Mouse (Mus musculus) skeletal muscle tissue, adult 2 months (tissue): ENCODE data around the gene 2010300C02Rik.
A peak's percentile ranks its signal among the peaks of the same experiment; 100 is the strongest.
"Not testable (repeated sequence)": the region's sequence is repeated elsewhere in the genome, so short reads cannot be mapped to it uniquely, and the experiment has no call there.

Experiments used
- DNase-seq: peaks from one replicate; pipeline ENCODE4 v3.0.0-alpha.2; 2012; ENCODE audit warnings: low read depth, low spot score

The 2010300C02Rik gene

DNA sequence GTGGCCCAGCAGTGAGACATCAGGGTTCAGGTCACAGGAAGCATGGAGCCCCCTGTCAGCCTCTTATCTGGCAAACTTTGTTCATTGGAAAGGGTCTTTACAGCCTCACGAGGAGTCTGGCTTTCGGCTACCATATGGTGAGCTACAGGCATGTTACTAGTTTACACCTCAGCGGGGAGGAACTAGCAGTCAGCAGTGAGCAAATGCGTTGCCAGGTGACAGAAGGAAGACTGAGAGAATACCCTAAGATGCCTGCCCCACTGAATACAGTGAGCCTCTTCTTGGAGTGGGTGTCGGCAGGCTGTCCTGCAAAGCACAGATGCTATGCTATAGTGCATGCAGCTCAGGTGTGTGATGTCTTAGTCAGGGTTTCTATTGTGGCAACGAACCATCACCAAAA lies 91.1 kb downstream of the 2010300C02Rik start:
- DNase-seq = no peak

DNA sequence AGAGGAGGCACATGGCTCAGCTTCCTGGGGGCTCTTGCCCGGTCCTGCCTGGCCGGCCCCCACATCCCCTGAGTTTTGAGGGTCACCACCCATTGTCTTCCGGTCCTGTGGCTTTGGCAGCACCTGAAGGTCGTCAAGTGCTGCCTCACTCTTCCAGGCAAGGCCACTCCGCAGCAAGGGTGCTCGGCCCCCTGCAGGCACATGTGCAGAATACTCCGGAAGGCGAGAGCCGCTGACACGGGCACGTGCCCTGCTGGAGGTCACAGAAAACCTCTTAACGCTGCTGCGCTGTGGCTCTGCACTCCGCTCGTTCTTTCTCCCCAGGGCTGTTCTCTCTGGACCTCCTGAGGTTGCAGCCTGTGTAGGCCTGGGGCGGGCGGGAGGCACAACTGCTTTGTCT lies 95.7 kb downstream of the 2010300C02Rik start:
- no peak for DNase-seq

DNA sequence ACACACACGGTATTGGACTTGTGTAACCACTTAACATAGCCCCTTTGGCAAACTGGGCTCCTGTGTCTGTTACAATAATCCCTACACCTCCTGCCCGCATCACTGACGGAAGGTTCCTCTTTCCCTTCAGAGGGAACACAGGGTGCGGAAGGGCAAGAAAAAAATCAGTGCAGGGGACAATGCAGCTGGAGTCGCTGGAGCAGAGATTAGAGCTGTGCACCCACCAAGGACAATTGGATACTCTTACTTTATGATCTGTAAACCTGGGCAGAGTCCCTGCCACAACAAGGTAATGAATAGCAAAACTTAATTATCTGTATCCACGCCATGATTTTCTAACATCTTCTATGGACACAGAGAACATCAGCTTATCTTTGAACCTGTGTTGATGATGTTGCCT lies 97.8 kb downstream of the 2010300C02Rik start:
- no peak for DNase-seq

DNA sequence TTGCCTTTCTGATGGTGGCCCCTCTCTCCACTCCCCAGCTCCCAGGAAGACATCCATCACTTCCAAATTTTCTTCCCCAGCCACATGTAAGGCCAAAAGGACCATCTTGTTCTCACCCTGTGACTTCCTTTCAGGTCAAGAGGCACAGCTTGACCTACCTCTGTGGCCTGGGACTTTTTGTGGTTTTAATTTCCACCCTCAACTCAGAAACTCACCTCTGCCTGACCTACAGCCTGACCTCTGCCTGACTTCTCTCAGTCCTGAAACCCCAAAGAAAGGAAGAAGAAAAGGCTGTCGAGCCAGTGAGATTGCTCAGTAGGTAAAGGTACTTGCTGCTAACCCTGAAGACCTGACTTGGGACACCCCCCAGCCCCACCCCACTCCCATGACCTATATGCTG lies 100.3 kb downstream of the 2010300C02Rik start:
- DNase-seq = no peak

DNA sequence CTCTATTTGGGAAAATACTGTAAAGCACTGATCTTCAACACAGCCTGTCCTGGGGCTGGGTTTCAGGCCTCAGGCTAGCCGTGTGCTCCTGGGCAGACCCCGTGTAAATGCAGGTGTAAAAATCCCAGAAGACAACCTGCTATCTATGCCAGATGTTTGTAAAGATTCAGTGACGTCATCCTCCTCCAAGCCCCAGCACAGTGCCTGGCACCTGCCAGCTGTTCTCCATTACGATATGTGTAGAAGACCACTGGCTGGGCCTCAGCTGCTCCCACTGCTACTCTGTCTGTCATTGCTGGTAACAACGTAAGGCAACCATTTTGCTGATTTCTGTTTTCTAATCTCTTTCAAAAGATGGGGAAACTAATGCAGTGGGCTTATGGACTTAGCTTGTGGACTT lies 102.8 kb downstream of the 2010300C02Rik start:
- no peak for DNase-seq

DNA sequence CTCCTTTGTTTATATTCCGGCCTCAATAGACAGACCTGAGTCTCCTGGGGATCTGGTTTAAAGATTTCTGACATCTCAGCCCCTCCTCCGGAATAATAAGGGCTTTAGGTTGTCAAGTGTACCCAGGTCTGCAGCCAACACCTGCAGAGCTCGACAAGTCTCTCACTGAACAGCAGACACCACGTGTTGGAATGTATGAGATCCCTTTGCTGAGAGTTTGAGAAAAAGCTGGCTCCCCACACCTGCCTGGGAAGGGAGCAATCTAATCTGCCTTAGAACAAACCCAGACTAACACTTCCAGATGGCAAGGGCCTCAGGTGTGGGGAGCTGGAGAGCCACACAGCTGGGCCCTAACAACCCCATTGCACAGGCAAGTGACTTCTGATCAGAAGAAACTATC lies 103.3 kb downstream of the 2010300C02Rik start:
- no peak for DNase-seq

DNA sequence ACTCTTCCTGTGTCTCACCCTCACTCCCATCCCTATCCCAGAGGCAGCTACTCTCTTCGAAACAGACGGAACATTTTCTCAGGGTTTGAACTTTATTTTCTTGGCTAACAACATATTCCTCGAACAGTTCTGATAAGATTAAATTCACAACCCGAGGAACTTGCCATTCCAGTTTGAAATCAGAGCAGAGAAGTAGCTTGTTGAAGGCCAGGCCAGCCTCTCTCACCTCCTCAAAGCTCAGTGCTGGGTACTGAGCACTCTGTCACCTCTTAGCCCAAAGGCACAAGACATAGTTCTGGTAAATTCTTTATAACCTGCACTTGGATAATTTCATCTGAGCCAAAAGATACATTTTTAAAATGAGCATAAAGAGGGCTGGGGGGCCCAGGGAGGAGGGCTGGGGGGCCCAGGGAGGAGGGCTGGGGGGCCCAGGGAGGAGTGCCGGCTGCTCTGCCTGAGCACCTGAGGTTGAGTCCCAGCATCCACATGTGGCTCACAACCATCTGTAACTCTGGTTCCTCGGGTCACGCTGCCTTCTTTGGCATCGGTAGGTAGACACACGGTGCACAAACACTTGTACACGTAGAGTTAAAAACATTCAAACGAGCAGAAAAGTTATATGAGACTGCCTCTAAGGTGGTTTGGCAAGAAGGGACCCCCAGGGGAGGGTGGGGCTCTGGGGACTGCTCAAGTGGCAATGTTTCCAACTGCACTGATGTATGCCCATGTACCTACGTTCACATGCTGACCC lies 104.4 kb downstream of the 2010300C02Rik start:
- no peak for DNase-seq

DNA sequence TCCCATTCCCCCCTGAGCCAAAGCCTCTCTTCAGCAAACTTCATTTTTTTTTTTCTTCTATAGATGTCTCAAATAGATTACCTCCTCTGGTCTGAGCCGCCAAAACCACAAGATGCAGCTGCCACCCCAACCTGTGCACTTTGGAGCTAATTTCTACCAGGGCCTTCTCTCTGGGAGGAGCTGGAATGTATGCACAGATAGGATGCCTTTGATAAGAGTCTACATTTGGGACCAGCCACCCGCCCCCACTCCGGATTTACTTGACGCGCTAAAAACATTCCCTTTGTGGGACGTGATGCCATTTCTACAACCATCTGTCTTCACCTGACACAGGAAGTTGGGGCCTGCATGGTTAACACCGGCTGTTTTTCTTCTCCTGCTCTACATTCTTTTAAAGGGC lies 105.0 kb downstream of the 2010300C02Rik start:
- no peak for DNase-seq

DNA sequence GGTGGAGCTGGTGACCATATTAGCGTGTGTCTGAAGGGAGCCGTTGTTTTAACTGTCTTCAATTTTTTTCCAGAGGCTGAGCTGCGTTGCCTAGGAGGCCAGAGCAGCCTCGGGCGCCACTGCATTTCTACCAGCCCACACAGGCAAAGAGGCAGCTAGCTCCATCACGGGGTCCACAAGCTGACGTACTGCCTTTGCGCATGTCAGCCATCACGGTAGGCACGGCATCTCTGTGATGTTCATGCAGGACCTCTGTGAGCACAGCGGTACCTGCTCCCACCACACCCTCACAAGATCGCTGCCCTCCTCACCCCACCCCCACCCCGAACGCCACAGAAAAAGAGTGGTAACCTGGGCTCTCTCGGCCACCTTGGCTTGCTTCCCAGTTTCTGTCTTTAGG lies 105.8 kb downstream of the 2010300C02Rik start:
- DNase-seq = no peak

DNA sequence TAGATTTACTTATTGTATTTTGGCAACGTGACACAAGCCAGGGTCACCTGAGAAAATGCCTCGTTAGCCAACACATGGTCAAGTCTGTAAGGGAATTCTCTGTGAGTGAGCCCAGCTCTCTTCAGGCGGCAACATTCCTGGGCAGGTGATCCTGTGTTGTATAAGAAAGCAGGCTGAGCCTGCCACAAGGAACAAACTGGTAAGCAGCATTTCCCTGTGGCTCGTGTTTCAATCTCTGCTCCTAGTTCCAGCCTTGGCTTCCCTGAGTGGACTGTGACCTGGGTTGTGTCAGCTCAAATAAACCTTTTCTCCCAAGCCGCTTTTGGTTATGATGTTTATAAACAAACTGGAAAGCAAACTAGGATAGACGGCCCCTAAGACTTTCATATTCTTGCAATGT lies 108.9 kb downstream of the 2010300C02Rik start:
- no peak for DNase-seq

DNA sequence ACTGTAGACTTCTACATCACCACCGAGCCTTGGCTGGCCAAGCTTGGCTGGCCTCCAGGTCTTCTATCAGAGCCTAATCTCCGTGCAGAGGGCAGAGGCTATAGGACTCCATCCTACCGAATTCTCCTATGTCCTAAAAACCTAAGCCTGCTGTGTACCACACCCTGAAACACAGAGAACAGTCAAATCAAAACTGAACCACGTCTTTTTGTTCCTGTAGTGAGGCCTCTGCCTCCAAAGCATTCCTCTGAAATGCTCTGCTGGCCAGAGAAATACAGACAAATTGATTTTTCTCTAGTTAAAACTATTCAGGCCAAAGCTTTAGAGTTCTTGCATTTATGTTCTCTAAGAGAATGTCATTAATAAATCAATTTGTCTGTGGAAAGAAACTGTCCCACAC lies 109.6 kb downstream of the 2010300C02Rik start:
- DNase-seq = no peak

DNA sequence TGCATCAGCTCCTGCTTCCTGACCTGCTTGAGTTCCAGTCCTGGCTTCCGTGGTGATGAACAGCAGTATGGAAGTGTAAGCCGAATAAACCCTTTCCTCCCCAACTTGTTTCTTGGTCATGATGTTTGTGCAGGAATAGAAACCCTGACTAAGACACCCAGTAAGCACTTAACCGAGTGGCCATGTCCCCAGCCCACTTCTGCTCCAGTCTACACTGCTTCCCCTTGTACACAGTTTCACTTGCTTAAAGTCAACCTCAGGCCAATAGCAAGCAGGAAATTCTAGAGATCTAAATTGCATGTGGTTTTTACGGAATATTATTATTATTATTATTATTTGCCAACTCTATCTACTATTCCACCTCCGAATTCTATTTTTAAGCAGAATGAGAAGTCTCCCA lies 114.2 kb downstream of the 2010300C02Rik start:
- not testable (repeated sequence) for DNase-seq

DNA sequence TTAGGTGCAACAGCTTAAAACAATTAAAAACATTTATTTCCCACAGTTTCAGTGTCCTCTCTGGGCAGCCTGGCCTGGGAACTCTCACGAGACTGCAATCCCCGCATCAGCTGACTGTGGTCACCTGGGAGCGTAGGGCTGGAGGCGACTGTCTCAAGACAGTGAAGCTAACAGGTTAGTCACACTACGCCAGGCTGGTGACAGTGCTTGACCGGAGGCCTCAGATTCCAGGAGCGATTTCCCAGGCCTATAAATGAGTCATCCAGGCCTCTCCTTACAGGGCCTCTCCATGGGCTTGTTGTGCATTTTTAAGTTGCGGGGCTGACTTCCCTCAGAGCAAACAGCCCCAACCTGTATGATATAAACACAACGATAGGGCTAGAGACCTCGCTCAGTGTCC lies 116.7 kb downstream of the 2010300C02Rik start:
- DNase-seq = no peak

DNA sequence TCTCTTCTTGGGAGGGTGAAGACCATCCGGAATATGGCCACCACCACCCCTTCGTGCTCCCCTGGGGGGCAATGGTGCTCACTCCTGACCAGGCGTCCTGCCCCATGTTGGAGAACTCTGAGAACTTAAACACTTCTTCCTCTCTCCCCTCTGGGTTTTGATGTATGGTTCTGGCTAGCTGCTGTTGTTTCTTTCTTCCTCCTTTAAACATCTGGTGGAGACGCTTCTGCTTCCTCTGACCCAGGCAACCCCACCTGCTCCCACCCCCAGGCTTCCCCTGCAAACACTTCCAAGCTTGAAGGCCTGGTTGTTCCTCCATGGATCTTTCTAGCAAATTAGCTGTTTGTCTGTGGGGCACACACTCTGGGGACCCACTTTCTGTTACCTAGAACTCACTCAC lies 117.6 kb downstream of the 2010300C02Rik start:
- DNase-seq = peak; percentile 14

DNA sequence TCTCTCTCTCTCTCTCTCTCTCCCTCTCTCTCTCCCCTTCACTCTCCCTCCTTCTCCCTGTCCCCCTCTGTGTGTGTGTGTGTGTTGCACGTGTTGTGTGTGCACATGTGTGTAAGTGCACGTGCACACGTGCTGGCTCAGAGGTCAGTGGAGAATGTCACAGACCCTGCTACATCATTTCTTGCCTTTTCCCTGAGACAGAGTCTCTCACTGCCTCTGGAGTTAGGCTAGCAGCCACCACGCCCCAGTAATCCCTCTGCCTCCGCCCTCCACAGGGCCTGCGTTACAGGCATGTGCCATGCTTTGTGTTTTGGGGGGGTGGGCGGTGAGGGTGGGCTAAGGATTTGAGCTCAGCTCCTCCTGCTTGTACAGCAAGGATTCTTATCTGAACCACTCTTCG lies 118.4 kb downstream of the 2010300C02Rik start:
- peak; percentile 12 for DNase-seq

DNA sequence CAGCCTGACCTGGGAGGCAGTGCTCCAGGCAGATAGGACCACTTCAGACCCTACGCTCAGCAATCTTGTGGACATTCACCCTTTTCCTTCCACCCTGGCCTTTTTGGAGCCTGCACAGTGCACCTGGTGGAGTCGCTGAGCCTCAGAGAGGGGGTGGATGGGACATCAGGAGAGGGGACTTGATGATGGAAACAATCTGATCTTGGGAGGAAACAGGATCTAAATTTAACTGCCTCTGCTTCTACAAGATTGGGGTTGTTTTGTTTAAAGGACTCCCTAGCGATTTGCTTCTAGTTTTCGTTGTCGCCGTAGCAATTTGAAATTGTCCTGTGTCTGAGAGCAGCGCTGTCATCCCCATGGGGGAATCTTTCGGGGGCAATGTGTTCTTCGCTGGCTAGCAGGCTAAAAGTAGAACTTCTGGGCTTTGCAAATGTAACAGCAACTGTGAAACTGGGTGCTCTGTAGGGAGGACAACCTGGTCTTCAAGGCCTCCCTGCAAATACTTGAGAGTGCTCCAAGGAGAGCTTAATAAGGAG lies 119.2 kb downstream of the 2010300C02Rik start:
- DNase-seq = peak; percentile 12

DNA sequence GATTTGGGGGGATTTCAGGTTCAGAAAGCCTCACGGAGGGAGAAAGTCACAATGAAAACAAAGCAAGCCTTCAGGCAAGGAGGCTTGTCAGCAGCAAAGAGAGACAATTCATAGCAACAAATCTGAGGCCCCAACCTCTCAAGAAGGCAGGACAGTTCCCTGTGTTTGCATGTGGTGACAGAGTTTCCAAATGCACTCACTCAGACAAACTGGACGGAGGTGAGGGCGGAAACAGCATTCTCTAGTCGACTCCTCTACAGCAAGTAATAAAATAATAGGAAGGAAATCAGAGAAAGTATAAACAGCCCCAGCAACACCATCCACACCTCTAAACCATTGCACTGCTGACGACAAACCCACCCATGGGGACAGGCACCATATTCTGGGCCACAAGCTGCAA lies 120.9 kb downstream of the 2010300C02Rik start:
- no peak for DNase-seq

DNA sequence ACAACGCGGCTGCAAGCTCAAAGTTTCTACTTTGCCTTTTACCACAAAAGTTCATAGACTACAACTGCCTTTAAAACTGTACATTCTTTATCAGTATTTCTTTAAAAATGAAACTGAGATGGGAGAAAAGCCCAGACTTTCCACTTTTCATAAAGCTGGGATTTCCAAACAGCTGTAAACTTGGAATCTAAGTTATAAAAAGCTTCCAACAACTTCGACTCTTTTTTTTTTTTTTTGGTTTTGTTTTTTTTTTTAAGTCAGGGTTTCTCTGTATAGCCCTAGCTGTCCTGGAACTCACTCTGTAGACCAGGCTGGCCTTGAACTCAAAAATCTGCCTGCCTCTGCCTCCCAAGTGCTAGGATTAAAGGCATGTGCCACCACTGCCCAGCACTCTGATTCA lies 125.1 kb downstream of the 2010300C02Rik start:
- not testable (repeated sequence) for DNase-seq

DNA sequence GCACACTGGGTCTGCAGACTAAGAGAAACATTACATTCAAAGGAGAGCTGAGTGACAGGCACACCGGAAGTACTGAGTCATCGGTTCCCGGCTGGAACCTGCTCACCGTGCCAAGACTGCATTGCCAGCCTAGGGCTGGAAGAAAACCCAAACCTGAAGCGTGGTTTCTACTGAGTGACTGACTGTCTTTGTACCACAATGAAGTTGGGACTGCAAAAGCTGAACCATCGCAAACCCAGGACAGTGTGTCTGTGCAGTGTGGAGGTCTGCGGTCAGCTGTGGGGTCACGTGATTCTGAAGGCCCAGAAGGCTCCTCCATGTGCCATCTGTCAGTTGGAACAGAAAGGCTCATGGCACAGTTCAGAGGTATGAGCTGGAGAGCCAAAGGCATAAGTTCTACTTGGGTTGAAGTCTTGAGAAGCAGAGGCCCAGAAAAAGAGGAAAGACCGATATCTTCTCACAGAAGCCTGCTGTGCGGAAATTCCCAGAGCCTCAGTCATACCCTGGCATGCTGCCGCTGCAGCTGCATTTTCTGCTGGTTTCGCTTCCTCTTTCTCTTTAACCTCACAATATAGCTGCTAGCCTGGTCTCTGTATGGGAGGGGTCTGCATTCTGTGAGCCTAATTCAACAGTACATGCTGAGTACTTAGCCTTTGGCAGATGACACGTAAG lies 133.9 kb downstream of the 2010300C02Rik start:
- peak; percentile 66 for DNase-seq

DNA sequence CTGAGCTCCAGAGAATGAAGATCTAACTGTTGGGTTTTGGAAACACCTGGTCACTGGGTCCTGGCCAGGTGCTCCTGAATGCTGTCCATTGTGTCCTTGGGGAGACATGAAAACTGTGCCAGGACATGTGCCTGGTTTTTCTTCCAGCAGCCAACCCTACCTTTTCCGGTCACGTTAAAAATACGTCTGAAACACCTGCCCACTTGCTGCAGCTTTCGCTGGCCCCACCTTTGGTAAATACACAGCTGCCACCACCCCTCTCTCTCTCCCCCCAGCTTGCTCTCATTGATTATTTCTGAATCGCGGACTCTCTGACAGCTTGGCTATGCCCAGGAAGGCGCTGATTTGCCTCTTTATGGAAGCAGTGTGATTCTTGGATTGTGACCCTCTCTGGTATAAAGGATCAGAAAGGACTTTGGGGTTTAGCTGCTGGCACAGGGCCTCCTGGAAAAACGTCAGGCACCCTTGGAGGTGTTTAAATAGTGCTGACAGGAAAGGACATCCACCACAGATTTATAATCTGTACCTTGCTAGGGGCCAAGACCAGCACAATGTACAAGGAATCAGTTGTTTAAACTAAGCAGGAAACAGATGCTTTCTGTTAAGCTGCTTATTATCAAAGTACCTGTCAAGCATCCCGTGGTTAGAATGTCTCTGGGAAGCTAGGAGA lies 136.0 kb downstream of the 2010300C02Rik start:
- DNase-seq = no peak

DNA sequence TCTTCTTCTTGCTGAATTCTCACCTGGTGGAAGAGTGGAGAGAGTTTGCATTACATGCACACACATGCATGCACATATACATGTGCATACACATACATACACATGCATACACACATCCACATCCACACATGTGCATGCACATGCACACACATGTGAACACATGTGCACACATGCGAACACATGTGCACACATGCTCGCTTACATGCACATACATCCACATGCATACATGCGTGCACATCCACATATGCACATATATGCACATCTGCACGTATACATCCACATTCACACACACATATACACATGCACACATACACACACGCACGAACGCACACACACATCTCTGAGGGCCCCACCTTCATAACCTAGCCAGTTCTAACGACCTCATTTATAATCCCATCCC lies 136.7 kb downstream of the 2010300C02Rik start:
- DNase-seq = no peak

DNA sequence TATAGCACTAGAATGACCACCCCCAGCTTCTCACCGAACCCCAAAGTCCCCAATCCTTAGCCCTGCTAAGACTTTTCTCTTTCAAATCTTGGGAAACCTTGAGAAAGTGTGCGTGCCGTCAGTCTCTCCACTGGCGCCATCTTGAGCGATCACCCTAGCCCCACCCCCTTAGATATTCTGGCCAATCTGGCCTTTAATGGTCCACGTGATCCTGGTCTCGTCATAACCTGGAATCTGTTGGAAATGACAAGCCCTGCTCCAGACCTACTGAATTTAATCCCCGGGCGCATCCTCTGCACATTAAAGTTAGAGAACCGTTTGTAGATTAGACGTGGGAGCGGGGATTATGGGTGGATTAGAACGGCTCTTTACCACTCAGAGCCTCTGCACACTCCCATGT lies 140.2 kb downstream of the 2010300C02Rik start:
- no peak for DNase-seq
